Mouse (Mus musculus) olfactory bulb, adult 2 months (tissue): ENCODE measurements around the gene Ubl5.

Source experiments
- CTCF ChIP-seq: fragments of 200-500 bp; IDR thresholded peaks from 2 replicates; pipeline ENCODE4 v1.5.1; 2012; ENCODE audit warnings: low read depth, mild to moderate bottlenecking, low read length, moderate library complexity; ENCODE audit not compliant: insufficient read depth
- POLR2A ChIP-seq: fragments of 200-500 bp; IDR thresholded peaks from 2 replicates; pipeline ENCODE4 v1.6.1; 2012; ENCODE audit warnings: mild to moderate bottlenecking, low read depth, low read length, moderate library complexity; ENCODE audit not compliant: insufficient read depth

DNA sequence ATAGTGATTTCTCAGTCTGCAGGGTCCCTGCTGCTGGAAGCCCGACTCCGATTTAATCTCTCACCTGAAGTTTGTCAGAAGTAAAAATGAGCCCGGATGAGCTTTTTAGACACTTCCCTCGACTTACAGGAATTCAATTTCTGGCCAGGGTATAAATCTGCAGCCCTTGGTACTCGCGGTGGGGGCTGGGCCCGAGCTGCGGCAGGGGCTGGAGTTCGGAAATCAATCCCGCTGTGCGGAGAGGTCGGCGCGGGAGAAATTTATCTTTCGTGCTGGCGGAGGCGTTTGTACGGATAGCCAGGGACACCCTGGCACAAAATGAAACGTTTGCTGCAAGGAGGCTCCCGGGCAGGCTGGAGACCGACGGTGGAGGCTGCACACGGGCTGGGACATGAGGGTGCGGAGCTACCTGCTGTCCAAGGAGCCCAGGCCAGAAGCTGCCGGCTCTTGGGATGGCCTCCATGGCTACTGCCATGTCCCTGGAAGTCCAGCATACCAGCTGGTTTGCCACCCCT lies 52.1 kb downstream of the Ubl5 start:
- TF ChIP-seq CTCF: no peak
- TF ChIP-seq POLR2A: no peak
